Mouse (Mus musculus) gastrocnemius, adult 8-10 months (tissue): ENCODE data around the gene Scfd1. TPM values are rescaled to one million over a fixed set of nuclear protein-coding genes. Genes with fewer than 3 reads are reported as not detected.
A peak's percentile ranks its signal among the peaks of the same experiment; 100 is the strongest.

Experiments used
- DNase-seq, 2 experiments: peaks; one replicate each; pipeline ENCODE4 v3.0.0; 2022; ENCODE audit warnings: low spot score in 2 of 2
- total RNA-seq, 4 experiments: library from RNA; stranded (reverse); gene quantifications; 2 replicates each; pipeline ENCODE4 v1.2.4; 2022

The Scfd1 gene
- 10 to 100 TPM; 14.0 to 19.6 (median 16.3) TPM for total RNA-seq

- peak; percentile 83 to 87 for DNase-seq
Measured at GRCm38 (mm10) chr12:51377003-51377887, at the start of gene Scfd1. TSS of gene Scfd1 (plus strand) at chr12:51377510.

- DNase-seq: no peak
Measured at GRCm38 (mm10) chr12:51337014-51337413, 40.3 kb upstream of the Scfd1 start.

- no peak for DNase-seq
Measured at GRCm38 (mm10) chr12:51346121-51346520, 31.2 kb upstream of the Scfd1 start.

GRCm38 (mm10) chr12:51347988-51348697 lies 29.2 kb upstream of the Scfd1 start, which contains the start of gene G2e3:
TSS of gene G2e3 (plus strand) at chr12:51348061.
- peak; percentile 71 to 78 for DNase-seq

GRCm38 (mm10) chr12:51348698-51348998 lies 28.7 kb upstream of the Scfd1 start:
- DNase-seq: no peak

- no peak for DNase-seq
Measured at GRCm38 (mm10) chr12:51355296-51355695, 22.0 kb upstream of the Scfd1 start.

GRCm38 (mm10) chr12:51361294-51361693 lies 16.0 kb upstream of the Scfd1 start:
- no peak for DNase-seq

- DNase-seq: no peak
Measured at GRCm38 (mm10) chr12:51362898-51363297, 14.4 kb upstream of the Scfd1 start.

GRCm38 (mm10) chr12:51368504-51368903 lies 8.8 kb upstream of the Scfd1 start:
- DNase-seq: no peak

- DNase-seq: no peak
Measured at GRCm38 (mm10) chr12:51377888-51378190, 529 bp downstream of the Scfd1 start.

- no peak for DNase-seq
Measured at GRCm38 (mm10) chr12:51399871-51400270, 22.6 kb downstream of the Scfd1 start.

- no peak for DNase-seq
Measured at GRCm38 (mm10) chr12:51402060-51402698, 24.9 kb downstream of the Scfd1 start.

GRCm38 (mm10) chr12:51403987-51404586 lies 26.8 kb downstream of the Scfd1 start:
- DNase-seq: no peak

- DNase-seq: no peak
Measured at GRCm38 (mm10) chr12:51411362-51411761, 34.1 kb downstream of the Scfd1 start.

- DNase-seq: no peak
Measured at GRCm38 (mm10) chr12:51437541-51437940, 60.2 kb downstream of the Scfd1 start.

- no peak for DNase-seq
Measured at GRCm38 (mm10) chr12:51438311-51438710, 61.0 kb downstream of the Scfd1 start.

GRCm38 (mm10) chr12:51449303-51449702 lies 72.0 kb downstream of the Scfd1 start:
- no peak for DNase-seq

- DNase-seq: no peak
Measured at GRCm38 (mm10) chr12:51470881-51471280, 93.6 kb downstream of the Scfd1 start.

- DNase-seq: no peak
Measured at GRCm38 (mm10) chr12:51481246-51481645, 103.9 kb downstream of the Scfd1 start.

GRCm38 (mm10) chr12:51492040-51492439 lies 114.7 kb downstream of the Scfd1 start:
- DNase-seq: no peak

- no peak for DNase-seq
Measured at GRCm38 (mm10) chr12:51493476-51493875, 116.2 kb downstream of the Scfd1 start.

- DNase-seq: no peak
Measured at GRCm38 (mm10) chr12:51494641-51495040, 117.3 kb downstream of the Scfd1 start.
